Mouse (Mus musculus): ENCODE results near the gene Pik3r2. TPM values are rescaled to one million over a fixed set of nuclear protein-coding genes. Genes with fewer than 3 reads are reported as not detected.

Pik3r2 gene
- polyA plus RNA-seq, 1 experiment from 2014 or later = 46.9 TPM

GRCm38 (mm10) chr8:70773410-70773809 is 3.1 kb downstream of the Pik3r2 start:
- 85% methylated on average over 5 of the region's 5 CpGs for WGBS
- H3K9ac ChIP-seq (ENCODE audit: low read length) = no peak overlapping the region
- H3K27me3 ChIP-seq (ENCODE audit: control insufficient read depth, insufficient read depth, low read length) = no peaks in the 10 kb centered on the region
- H3K4me3 ChIP-seq (ENCODE audit: low read depth, low read length) = no peak overlapping the region
- no peak overlapping the region for H3K4me2 ChIP-seq (ENCODE audit: low read depth, severe bottlenecking)
- DNase-seq (ENCODE audit: low spot score) (no peak), ATAC-seq (ENCODE audit: insufficient number of reproducible peaks, low FRiP score, low TSS enrichment, low read depth) (no peak)
- H3K36me3 ChIP-seq (ENCODE audit: control insufficient read depth, insufficient read depth, low read length) = peaks cover 19% of the 10 kb centered on the region
- no peak overlapping the region for H3K27ac ChIP-seq (replicated peaks; ENCODE audit: low read depth, low read length)
- H3K4me1 ChIP-seq (ENCODE audit: control insufficient read depth, insufficient read depth, low read length) = peaks cover 15% of the 10 kb centered on the region
- no peaks in the 10 kb centered on the region for H3K9me3 ChIP-seq (ENCODE audit: control insufficient read depth, low read length)

DNA sequence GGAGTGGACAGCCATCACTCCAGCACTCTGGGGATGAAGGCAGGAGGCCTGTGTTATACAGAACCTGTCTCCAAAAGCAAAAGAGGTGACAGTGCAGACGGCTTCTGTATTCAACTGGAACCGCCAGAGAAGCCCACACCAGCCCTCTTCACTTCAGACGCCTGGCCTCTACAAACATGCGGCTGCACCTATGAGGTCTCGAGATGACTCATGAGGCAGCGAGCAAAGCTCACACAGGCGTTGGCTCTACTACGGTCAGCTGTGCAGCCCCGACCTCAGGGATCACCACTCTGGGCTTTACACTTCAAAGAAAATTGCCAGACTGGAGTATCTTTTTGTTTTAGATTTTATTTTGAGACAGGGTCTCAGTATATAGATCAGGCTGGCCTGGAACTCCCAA is 3.6 kb downstream of the Pik3r2 start:
- Histone ChIP-seq H3K4me1 (ENCODE audit: control insufficient read depth, insufficient read depth, low read length) (peaks cover 12% of the 10 kb centered on the region), H3K9ac (ENCODE audit: low read length) (no peak overlapping the region), H3K27me3 (ENCODE audit: control insufficient read depth, insufficient read depth, low read length) (no peaks in the 10 kb centered on the region), H3K9me3 (ENCODE audit: control insufficient read depth, low read length) (no peaks in the 10 kb centered on the region), H3K4me3 (ENCODE audit: low read depth, low read length) (no peak overlapping the region), H3K27ac (replicated peaks; ENCODE audit: low read depth, low read length) (no peak overlapping the region), H3K4me2 (ENCODE audit: low read depth, severe bottlenecking) (no peak overlapping the region), H3K36me3 (ENCODE audit: control insufficient read depth, insufficient read depth, low read length) (peaks cover 23% of the 10 kb centered on the region)
- 92% methylated on average over 9 of the region's 9 CpGs for WGBS
- ATAC-seq (ENCODE audit: insufficient number of reproducible peaks, low FRiP score, low TSS enrichment, low read depth) = no peak
- DNase-seq (ENCODE audit: low spot score) = no peak

DNA sequence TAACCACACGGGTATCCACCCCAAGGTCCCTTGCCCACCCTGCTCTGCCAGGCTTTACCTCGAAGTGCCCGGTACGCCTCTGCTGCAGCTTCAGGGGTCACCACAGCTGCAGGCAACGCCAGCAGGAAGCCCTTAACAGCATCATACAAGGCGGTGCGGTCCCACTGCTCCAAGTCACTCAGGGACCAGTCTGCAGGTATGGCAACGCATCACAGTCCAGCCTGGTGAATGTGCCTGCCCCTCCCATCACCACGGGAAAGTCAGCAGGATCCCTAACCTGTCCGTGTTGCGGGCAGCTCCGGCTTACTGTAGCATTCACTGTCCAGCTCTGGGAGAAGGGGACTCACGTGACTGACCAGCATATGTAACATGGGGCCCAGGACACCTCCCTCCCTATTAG is 4.4 kb downstream of the Pik3r2 start:
- peaks cover 24% of the 10 kb centered on the region for H3K36me3 ChIP-seq (ENCODE audit: control insufficient read depth, insufficient read depth, low read length)
- peaks cover 13% of the 10 kb centered on the region; the same call in 1 of the 2 replicates for H3K4me1 ChIP-seq (ENCODE audit: control insufficient read depth, insufficient read depth, low read length)
- H3K27ac ChIP-seq (replicated peaks; ENCODE audit: low read depth, low read length) = no peak overlapping the region
- ATAC-seq (ENCODE audit: insufficient number of reproducible peaks, low FRiP score, low TSS enrichment, low read depth) (no peak), DNase-seq (ENCODE audit: low spot score) (no peak)
- 92% methylated on average over 13 of the region's 13 CpGs for WGBS
- H3K9ac ChIP-seq (ENCODE audit: low read length) = no peak overlapping the region
- no peaks in the 10 kb centered on the region for H3K27me3 ChIP-seq (ENCODE audit: control insufficient read depth, insufficient read depth, low read length)
- no peak overlapping the region for H3K4me3 ChIP-seq (ENCODE audit: low read depth, low read length)
- no peak overlapping the region for H3K4me2 ChIP-seq (ENCODE audit: low read depth, severe bottlenecking)
- no peaks in the 10 kb centered on the region for H3K9me3 ChIP-seq (ENCODE audit: control insufficient read depth, low read length)

DNA sequence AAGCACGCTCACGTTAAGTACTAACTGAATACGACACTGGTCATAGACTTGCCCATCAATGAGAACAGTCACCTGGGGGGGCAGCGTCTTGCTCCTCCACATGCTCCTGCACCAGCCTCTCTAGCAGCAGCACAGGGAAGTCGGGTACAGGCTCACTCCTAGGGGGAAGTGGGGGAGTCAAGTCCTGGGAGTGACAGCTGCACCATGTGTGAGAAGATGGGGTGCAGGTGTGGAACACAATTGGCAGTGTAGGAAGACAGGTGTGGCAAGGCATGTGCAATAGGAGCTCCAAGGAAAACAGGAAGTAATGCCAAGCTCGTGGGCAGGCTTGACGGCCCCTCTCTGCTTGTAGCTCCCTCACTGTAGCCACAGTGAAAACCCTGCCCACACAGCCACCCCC is 5.3 kb downstream of the Pik3r2 start:
- WGBS = 89% methylated on average over 7 of the region's 7 CpGs
- no peak overlapping the region for H3K4me3 ChIP-seq (ENCODE audit: low read depth, low read length)

GRCm38 (mm10) chr8:70770748-70771147 is 5.8 kb downstream of the Pik3r2 start:
- 96% methylated on average over 13 of the region's 13 CpGs for WGBS
- no peak for ATAC-seq (ENCODE audit: insufficient number of reproducible peaks, low FRiP score, low TSS enrichment, low read depth)
- no peaks in the 10 kb centered on the region for H3K27me3 ChIP-seq (ENCODE audit: control insufficient read depth, insufficient read depth, low read length)
- H3K36me3 ChIP-seq (ENCODE audit: control insufficient read depth, insufficient read depth, low read length) = peaks cover 24% of the 10 kb centered on the region
- no peak overlapping the region for H3K4me3 ChIP-seq (ENCODE audit: low read depth, low read length)
- peaks cover 20% of the 10 kb centered on the region for H3K4me1 ChIP-seq (ENCODE audit: control insufficient read depth, insufficient read depth, low read length)
- H3K4me2 ChIP-seq (ENCODE audit: low read depth, severe bottlenecking) = no peak overlapping the region
- no peak overlapping the region for H3K9ac ChIP-seq (ENCODE audit: low read length)
- no peak for DNase-seq (ENCODE audit: low spot score)
- no peaks in the 10 kb centered on the region for H3K9me3 ChIP-seq (ENCODE audit: control insufficient read depth, low read length)
- H3K27ac ChIP-seq (replicated peaks; ENCODE audit: low read depth, low read length) = no peak overlapping the region

More for the DNA sequence above, 5.3 kb downstream of the Pik3r2 start:
- H3K9me3 ChIP-seq (ENCODE audit: control insufficient read depth, low read length) = no peaks in the 10 kb centered on the region
- H3K36me3 ChIP-seq (ENCODE audit: control insufficient read depth, insufficient read depth, low read length) = peaks cover 24% of the 10 kb centered on the region
- DNase-seq (ENCODE audit: low spot score) (no peak), ATAC-seq (ENCODE audit: insufficient number of reproducible peaks, low FRiP score, low TSS enrichment, low read depth) (no peak)
- no peak overlapping the region for H3K4me2 ChIP-seq (ENCODE audit: low read depth, severe bottlenecking)
- H3K27me3 ChIP-seq (ENCODE audit: control insufficient read depth, insufficient read depth, low read length) = no peaks in the 10 kb centered on the region
- H3K4me1 ChIP-seq (ENCODE audit: control insufficient read depth, insufficient read depth, low read length) = peaks cover 21% of the 10 kb centered on the region
- no peak overlapping the region for H3K27ac ChIP-seq (replicated peaks; ENCODE audit: low read depth, low read length)
- no peak overlapping the region for H3K9ac ChIP-seq (ENCODE audit: low read length)

GRCm38 (mm10) chr8:70769858-70770257 is 6.7 kb downstream of the Pik3r2 start:
- no peak overlapping the region for H3K4me3 ChIP-seq (ENCODE audit: low read depth, low read length)
- peaks cover 18% of the 10 kb centered on the region for H3K4me1 ChIP-seq (ENCODE audit: control insufficient read depth, insufficient read depth, low read length)
- no peak for ATAC-seq (ENCODE audit: insufficient number of reproducible peaks, low FRiP score, low TSS enrichment, low read depth)
- no peak for DNase-seq (ENCODE audit: low spot score)
- H3K4me2 ChIP-seq (ENCODE audit: low read depth, severe bottlenecking) = no peak overlapping the region
- H3K27ac ChIP-seq (replicated peaks; ENCODE audit: low read depth, low read length) = no peak overlapping the region
- H3K9ac ChIP-seq (ENCODE audit: low read length) = no peak overlapping the region
- H3K36me3 ChIP-seq (ENCODE audit: control insufficient read depth, insufficient read depth, low read length) = peaks cover 24% of the 10 kb centered on the region
- H3K9me3 ChIP-seq (ENCODE audit: control insufficient read depth, low read length) = no peaks in the 10 kb centered on the region
- 75% methylated on average over 12 of the region's 12 CpGs for WGBS
- H3K27me3 ChIP-seq (ENCODE audit: control insufficient read depth, insufficient read depth, low read length) = no peaks in the 10 kb centered on the region

GRCm38 (mm10) chr8:70769359-70769758 is 7.2 kb downstream of the Pik3r2 start:
- H3K4me1 ChIP-seq (ENCODE audit: control insufficient read depth, insufficient read depth, low read length) = peaks cover 18% of the 10 kb centered on the region
- H3K36me3 ChIP-seq (ENCODE audit: control insufficient read depth, insufficient read depth, low read length) = peaks cover 24% of the 10 kb centered on the region
- DNase-seq (ENCODE audit: low spot score) (peak; percentile 99), ATAC-seq (ENCODE audit: insufficient number of reproducible peaks, low FRiP score, low TSS enrichment, low read depth) (peak; percentile 34; the same call in 1 of the 2 replicates)
- no peak overlapping the region for H3K27ac ChIP-seq (replicated peaks; ENCODE audit: low read depth, low read length)
- H3K4me2 ChIP-seq (ENCODE audit: low read depth, severe bottlenecking) = no peak overlapping the region
- no peaks in the 10 kb centered on the region for H3K27me3 ChIP-seq (ENCODE audit: control insufficient read depth, insufficient read depth, low read length)
- H3K4me3 ChIP-seq (ENCODE audit: low read depth, low read length) = no peak overlapping the region
- no peak overlapping the region for H3K9ac ChIP-seq (ENCODE audit: low read length)
- WGBS = 6% methylated on average over 26 of the region's 26 CpGs
- H3K9me3 ChIP-seq (ENCODE audit: control insufficient read depth, low read length) = no peaks in the 10 kb centered on the region

DNA sequence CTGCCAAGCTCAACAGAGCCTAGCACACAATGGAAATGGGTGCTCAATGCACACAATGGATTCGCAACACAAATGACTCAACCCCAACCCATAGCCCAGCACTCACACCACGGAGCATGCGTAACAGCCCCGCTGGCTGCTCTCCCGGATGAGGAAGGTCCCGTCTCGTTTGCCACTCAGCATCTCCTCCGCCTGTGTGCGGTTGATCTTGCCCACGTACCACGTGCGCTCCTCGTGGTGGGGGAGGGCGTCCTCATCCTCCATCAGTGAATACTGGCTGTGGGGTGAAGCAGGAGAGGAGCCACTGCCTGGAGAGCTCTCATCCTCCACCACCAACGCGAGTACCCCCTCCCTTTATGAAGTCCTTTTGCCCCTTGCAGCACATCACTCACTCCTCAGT is 7.6 kb downstream of the Pik3r2 start:
- no peak overlapping the region for H3K27ac ChIP-seq (replicated peaks; ENCODE audit: low read depth, low read length)
- ATAC-seq (ENCODE audit: insufficient number of reproducible peaks, low FRiP score, low TSS enrichment, low read depth) (no peak), DNase-seq (ENCODE audit: low spot score) (no peak)
- no peak overlapping the region for H3K4me3 ChIP-seq (ENCODE audit: low read depth, low read length)
- peaks cover 24% of the 10 kb centered on the region for H3K36me3 ChIP-seq (ENCODE audit: control insufficient read depth, insufficient read depth, low read length)
- 89% methylated on average over 16 of the region's 16 CpGs for WGBS
- H3K4me1 ChIP-seq (ENCODE audit: control insufficient read depth, insufficient read depth, low read length) = peaks cover 18% of the 10 kb centered on the region
- no peak overlapping the region for H3K9ac ChIP-seq (ENCODE audit: low read length)
- no peak overlapping the region for H3K4me2 ChIP-seq (ENCODE audit: low read depth, severe bottlenecking)
- no peaks in the 10 kb centered on the region for H3K27me3 ChIP-seq (ENCODE audit: control insufficient read depth, insufficient read depth, low read length)
- no peaks in the 10 kb centered on the region for H3K9me3 ChIP-seq (ENCODE audit: control insufficient read depth, low read length)

DNA sequence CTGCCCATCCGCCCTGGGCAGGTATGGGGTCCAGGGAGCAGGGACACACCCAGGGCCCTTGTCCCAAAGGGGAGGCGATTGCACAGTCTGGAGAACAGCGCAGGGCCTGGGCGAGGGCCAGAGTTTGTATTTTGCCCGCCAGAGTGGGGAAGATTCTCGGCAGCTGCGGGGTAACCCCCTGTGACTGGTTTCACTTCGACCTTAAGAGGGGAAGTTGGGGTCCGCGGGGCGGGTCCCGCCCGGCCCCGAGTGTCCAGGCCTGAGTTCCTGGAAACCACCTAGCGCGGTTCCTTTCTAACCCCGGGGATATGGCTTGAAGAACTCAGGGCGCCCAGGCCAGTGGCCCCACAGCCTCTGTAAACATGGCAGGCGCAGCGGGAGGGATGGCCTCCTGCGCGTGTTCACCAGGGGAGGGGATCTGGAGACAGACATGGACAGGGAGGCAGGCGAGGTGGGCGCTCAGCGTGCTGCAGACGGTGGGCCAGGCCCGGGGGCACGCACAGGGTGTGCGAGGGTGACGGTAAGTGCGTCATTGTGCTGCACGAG is 8.2 kb downstream of the Pik3r2 start:
- H3K4me2 ChIP-seq (ENCODE audit: low read depth, severe bottlenecking) = no peak overlapping the region
- H3K36me3 ChIP-seq (ENCODE audit: control insufficient read depth, insufficient read depth, low read length) = peaks cover 24% of the 10 kb centered on the region
- no peak for DNase-seq (ENCODE audit: low spot score)
- H3K4me1 ChIP-seq (ENCODE audit: control insufficient read depth, insufficient read depth, low read length) = peaks cover 18% of the 10 kb centered on the region
- no peaks in the 10 kb centered on the region for H3K27me3 ChIP-seq (ENCODE audit: control insufficient read depth, insufficient read depth, low read length)
- H3K4me3 ChIP-seq (ENCODE audit: low read depth, low read length) = no peak overlapping the region
- ATAC-seq (ENCODE audit: insufficient number of reproducible peaks, low FRiP score, low TSS enrichment, low read depth) = no peak
- H3K9ac ChIP-seq (ENCODE audit: low read length) = no peak overlapping the region
- H3K9me3 ChIP-seq (ENCODE audit: control insufficient read depth, low read length) = no peaks in the 10 kb centered on the region
- 94% methylated on average over 32 of the region's 32 CpGs for WGBS
- no peak overlapping the region for H3K27ac ChIP-seq (replicated peaks; ENCODE audit: low read depth, low read length)

All from limb, embryonic 11.5 days (tissue).